Mouse (Mus musculus) midbrain, embryonic 14.5 days (tissue): ENCODE data around the gene Adgrl3. TPM values are rescaled to one million over a fixed set of nuclear protein-coding genes. Genes with fewer than 3 reads are reported as not detected.
A peak's percentile ranks its signal among the peaks of the same experiment; 100 is the strongest.
"Not testable (repeated sequence)": the region's sequence is repeated elsewhere in the genome, so short reads cannot be mapped to it uniquely, and the experiment has no call there.

ENCODE experiments used
- ATAC-seq: fragments of 200-750 bp; cut with Nextera tagmentation; 2 replicates; pipeline ENCODE4 v1.8.0; 2017; ENCODE audit warnings: moderate number of reproducible peaks, moderate library complexity; ENCODE audit not compliant: low FRiP score, low TSS enrichment
- DNase-seq: peaks from one replicate; pipeline ENCODE4 v3.0.0-alpha.2; 2015
- H3K27ac ChIP-seq: fragments of 300-500 bp; sonication (generic); replicated peaks from 2 replicates; pipeline ENCODE4 v1.5.1; 2014; ENCODE audit warnings: mild to moderate bottlenecking, low read depth, low read length, moderate library complexity
- H3K27me3 ChIP-seq: fragments of 300-500 bp; sonication (generic); 2 replicates; pipeline ENCODE4 v1.6.1; 2014; ENCODE audit warnings: low read length, control low read depth, mixed read lengths; ENCODE audit not compliant: control insufficient read depth, insufficient read depth
- H3K36me3 ChIP-seq: fragments of 300-500 bp; sonication (generic); 2 replicates; pipeline ENCODE4 v1.6.1; 2014; ENCODE audit warnings: low read length, control low read depth; ENCODE audit not compliant: control insufficient read depth, insufficient read depth
- H3K4me1 ChIP-seq: fragments of 300-500 bp; sonication (generic); 2 replicates; pipeline ENCODE4 v1.6.1; 2014; ENCODE audit warnings: mild to moderate bottlenecking, antibody characterized with exemption, low read length, control low read depth; ENCODE audit not compliant: control insufficient read depth, insufficient read depth
- H3K4me2 ChIP-seq: fragments of 300-500 bp; sonication (generic); 2 replicates; pipeline ENCODE4 v1.6.1; 2014; ENCODE audit warnings: mild to moderate bottlenecking, low read length, moderate library complexity
- H3K4me3 ChIP-seq: fragments of 300-500 bp; sonication (generic); replicated peaks from 2 replicates; pipeline ENCODE4 v1.5.1; 2014; ENCODE audit warnings: low read depth, low read length
- H3K9ac ChIP-seq: fragments of 300-500 bp; sonication (generic); replicated peaks from 2 replicates; pipeline ENCODE4 v1.6.1; 2014; ENCODE audit warnings: mild to moderate bottlenecking, low read length, moderate library complexity
- H3K9me3 ChIP-seq: fragments of 300-500 bp; sonication (generic); 2 replicates; pipeline ENCODE4 v1.6.1; 2016; ENCODE audit warnings: low read length, control low read depth, mixed read lengths; ENCODE audit not compliant: control insufficient read depth
- WGBS: fragments of 180-500 bp; shearing (Covaris S2); extraction: QIAGEN DNeasy Blood & Tissue Kit; methylation state at CpG from one replicate; pipeline ENCODE4 v1.1.7; 2014; 5-methylcytosine and 5-hydroxymethylcytosine counted together
- polyA plus RNA-seq: library from polyadenylated mRNA; unstranded; fragments of >200 nt; fragmentation: Nextera tagmentation; extraction: Ambion mirVana; gene quantifications from 2 replicates; pipeline ENCODE4 v1.2.1, GENCODE M21; 2014

Adgrl3 gene
- polyA plus RNA-seq, 1 experiment from 2014 or later = 77.5 TPM

DNA sequence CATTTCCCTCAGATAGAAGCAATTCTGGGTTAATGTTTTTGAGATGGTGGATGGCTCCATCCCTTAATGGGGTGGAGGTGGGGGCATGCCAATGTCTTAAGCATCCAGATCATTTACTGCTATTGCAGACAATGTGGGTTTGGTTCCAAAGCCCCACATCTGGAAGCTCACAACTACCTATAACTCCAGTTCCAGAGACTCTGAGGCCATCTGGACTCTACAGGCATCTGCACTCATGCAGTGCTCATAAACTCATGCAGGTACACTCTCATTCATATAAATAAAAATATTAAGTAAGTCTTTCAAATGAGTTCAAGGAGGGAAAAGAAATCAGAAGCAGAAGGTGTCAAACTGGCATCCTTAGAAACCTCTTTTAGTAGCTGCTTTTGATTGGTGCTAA, 530.3 kb downstream of the Adgrl3 start:
- H3K4me3 ChIP-seq = no peak overlapping the region
- ATAC-seq = no peak
- H3K9ac ChIP-seq = no peak overlapping the region
- no peaks in the 10 kb centered on the region for H3K36me3 ChIP-seq
- no peaks in the 10 kb centered on the region for H3K9me3 ChIP-seq
- no peak overlapping the region for H3K4me2 ChIP-seq
- H3K4me1 ChIP-seq = no peaks in the 10 kb centered on the region
- no peaks in the 10 kb centered on the region for H3K27me3 ChIP-seq
- DNase-seq = no peak
- H3K27ac ChIP-seq = no peak overlapping the region

DNA sequence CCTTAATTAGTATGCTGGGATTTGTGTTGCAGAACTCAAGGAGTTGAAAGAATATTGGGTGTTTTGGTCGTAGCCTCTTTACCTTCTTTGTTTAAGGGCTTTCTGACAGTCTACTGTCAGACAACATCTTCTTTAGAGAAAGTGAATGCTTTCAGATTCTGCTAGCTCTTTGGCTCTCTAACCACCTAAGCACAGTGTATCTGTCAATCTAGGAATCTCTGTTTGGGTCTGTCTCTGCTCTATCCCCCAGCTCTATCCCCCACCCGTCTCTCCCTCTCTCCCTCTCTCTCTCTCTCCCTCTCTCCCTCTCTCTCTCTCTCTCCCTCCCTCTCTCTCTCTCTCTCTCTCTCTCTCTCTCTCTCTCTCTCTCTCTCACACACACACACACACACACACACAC, 535.2 kb downstream of the Adgrl3 start:
- 64% methylated on average over 2 of the region's 2 CpGs for whole genome bisulfite sequencing
- not testable (repeated sequence) for H3K4me2 ChIP-seq, H3K9ac ChIP-seq, ATAC-seq, H3K27me3 ChIP-seq, H3K9me3 ChIP-seq, H3K4me3 ChIP-seq, DNase-seq, H3K27ac ChIP-seq, H3K4me1 ChIP-seq, H3K36me3 ChIP-seq

DNA sequence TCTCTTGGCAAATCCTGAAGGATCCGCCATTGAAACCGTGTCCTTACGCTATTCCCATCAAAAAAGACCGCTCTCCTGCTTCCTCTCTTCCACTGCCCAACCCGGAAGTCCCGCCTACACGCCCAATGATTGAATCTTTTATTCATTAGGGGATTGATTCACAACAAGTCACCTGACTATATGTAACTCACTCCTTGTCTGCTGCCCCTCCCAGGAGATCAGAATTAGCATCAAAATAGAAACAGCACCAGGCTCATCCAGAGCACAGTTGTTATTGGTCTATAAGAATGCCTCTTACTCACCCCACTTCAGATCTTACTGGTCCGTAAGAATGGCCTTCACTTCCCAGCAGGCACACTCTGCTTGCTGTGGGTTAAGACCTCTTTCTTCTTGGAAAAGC, 536.1 kb downstream of the Adgrl3 start:
- 71% methylated on average over 8 of the region's 8 CpGs for WGBS
- peak; percentile 66; the same call in 1 of the 2 replicates for ATAC-seq

DNA sequence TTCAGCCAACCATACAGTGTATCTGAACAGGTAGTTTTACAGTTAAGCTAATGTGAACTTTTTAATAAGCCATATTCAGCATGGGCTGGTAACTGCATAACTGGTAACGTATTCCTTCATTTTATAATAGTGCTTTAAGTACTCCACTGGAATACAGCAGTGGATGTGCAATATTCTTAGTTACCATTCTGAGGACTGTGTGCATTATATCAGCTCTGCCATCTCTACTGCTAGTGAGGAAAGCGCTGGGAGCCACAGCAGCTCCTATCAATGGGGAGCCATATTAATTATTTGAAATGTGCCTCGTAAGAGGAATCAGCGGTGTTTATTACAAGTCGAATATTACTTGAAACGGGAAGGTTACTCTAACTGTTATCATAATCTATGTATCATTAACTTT, 539.0 kb downstream of the Adgrl3 start:
- no peak for DNase-seq
- no peaks in the 10 kb centered on the region for H3K4me1 ChIP-seq
- H3K36me3 ChIP-seq = no peaks in the 10 kb centered on the region
- H3K9ac ChIP-seq = no peak overlapping the region
- H3K4me3 ChIP-seq = no peak overlapping the region
- H3K27ac ChIP-seq = no peak overlapping the region
- H3K9me3 ChIP-seq = no peaks in the 10 kb centered on the region
- ATAC-seq = no peak
- no peak overlapping the region for H3K4me2 ChIP-seq
- 91% methylated on average over 6 of the region's 6 CpGs for WGBS
- H3K27me3 ChIP-seq = no peaks in the 10 kb centered on the region

More for the DNA sequence above, 536.1 kb downstream of the Adgrl3 start:
- no peaks in the 10 kb centered on the region for H3K36me3 ChIP-seq
- DNase-seq = peak; percentile 18
- H3K27me3 ChIP-seq = no peaks in the 10 kb centered on the region
- no peak overlapping the region for H3K27ac ChIP-seq
- no peak overlapping the region for H3K4me3 ChIP-seq
- H3K4me2 ChIP-seq = no peak overlapping the region
- H3K4me1 ChIP-seq = no peaks in the 10 kb centered on the region
- H3K9me3 ChIP-seq = no peaks in the 10 kb centered on the region
- H3K9ac ChIP-seq = no peak overlapping the region

DNA sequence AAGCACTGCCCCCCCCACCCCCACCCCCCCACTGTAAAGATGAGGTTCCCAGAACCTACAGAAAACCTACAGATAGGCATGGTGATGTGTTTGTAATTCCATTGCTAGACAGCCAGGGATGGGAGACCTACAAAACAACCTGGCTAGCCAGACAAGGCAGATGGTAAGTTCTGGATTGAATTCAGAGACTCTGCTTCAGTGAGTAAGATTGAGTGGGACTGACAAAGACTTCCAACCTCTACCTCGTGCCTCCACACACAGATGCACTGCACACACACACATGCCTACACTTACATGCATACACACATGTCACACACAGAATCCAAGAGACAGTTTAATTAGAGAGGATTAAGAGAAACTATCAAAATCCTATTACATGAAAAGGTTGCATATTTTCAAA, 544.4 kb downstream of the Adgrl3 start:
- no peaks in the 10 kb centered on the region for H3K9me3 ChIP-seq
- H3K4me3 ChIP-seq = no peak overlapping the region
- H3K27ac ChIP-seq = no peak overlapping the region
- no peak overlapping the region for H3K9ac ChIP-seq
- ATAC-seq (no peak), DNase-seq (no peak)
- 71% methylated on average over 1 of the region's 1 CpGs for WGBS
- H3K27me3 ChIP-seq = no peaks in the 10 kb centered on the region
- H3K36me3 ChIP-seq = no peaks in the 10 kb centered on the region
- H3K4me1 ChIP-seq = no peaks in the 10 kb centered on the region
- H3K4me2 ChIP-seq = no peak overlapping the region

DNA sequence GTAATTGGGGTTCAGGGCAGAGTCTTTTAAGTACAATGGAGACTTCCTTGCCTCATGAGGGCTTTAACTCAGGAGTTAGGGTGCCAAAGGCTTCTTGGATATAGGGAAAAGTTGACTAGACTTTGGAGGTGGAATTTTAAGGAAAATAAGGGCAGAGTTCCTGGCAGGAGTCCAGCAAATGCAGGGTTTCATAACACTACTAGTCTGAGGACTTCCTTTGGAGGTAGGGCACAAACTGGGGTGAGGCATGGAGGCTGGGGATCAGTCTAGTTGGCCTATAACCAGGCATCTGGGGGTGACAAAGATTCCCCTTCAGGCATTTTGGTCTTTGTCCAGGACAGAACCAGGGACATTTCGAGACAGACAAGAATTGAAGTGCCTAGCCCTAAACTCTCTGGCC, 546.6 kb downstream of the Adgrl3 start:
- ATAC-seq (no peak), DNase-seq (no peak)
- no peak overlapping the region for H3K4me3 ChIP-seq
- no peaks in the 10 kb centered on the region for H3K27me3 ChIP-seq
- no peak overlapping the region for H3K27ac ChIP-seq
- H3K9ac ChIP-seq = no peak overlapping the region
- WGBS = 88% methylated on average over 1 of the region's 1 CpGs
- no peaks in the 10 kb centered on the region for H3K36me3 ChIP-seq
- no peak overlapping the region for H3K4me2 ChIP-seq
- no peaks in the 10 kb centered on the region for H3K9me3 ChIP-seq
- H3K4me1 ChIP-seq = no peaks in the 10 kb centered on the region

DNA sequence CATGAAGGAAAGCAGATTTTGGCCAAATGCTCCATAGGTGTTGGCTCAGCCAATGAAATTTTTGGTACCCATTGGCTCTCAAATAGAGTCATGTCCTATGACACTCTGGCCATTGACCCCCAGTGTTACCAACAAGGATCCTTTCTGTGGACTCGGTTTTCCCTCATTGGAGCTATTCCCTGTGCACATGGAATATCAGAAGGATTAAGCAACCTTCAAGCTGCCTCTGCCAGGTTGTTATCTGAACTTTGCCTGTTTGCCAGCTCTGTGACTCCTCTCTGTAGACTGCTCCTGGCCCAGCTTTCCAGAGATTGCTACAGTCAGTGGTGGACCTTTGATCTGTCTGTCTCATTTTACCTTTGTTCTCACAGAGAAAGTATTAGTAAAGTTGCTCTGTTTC, 548.8 kb downstream of the Adgrl3 start:
- Histone ChIP-seq H3K27me3 (no peaks in the 10 kb centered on the region), H3K4me2 (no peak overlapping the region), H3K4me3 (no peak overlapping the region), H3K9me3 (no peaks in the 10 kb centered on the region), H3K27ac (no peak overlapping the region), H3K9ac (no peak overlapping the region), H3K4me1 (no peaks in the 10 kb centered on the region), H3K36me3 (no peaks in the 10 kb centered on the region)
- ATAC-seq (no peak), DNase-seq (no peak)
- WGBS = 73% methylated on average over 1 of the region's 1 CpGs

DNA sequence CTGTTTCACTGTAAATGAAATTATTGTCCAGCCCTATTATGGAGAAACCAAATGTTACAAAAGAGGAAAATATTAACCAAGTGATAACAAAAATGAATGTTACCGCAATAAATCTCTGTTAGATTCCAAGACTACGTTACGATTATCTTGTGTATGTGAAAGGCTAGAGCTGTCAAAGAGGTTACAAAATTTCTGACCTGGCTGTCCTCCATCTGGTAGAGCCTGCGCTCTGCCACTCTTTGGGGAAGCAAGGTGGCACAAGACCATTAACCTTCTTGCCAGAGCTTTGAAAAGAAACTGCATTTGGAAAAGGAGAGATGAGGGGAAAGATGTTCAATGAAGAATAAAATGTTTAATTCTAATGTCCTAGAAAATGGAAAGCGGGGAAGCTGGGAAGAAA, 562.9 kb downstream of the Adgrl3 start:
- Histone ChIP-seq H3K4me2 (no peak overlapping the region), H3K4me3 (no peak overlapping the region), H3K27me3 (no peaks in the 10 kb centered on the region), H3K9me3 (no peaks in the 10 kb centered on the region), H3K27ac (no peak overlapping the region), H3K9ac (no peak overlapping the region), H3K4me1 (no peaks in the 10 kb centered on the region), H3K36me3 (no peaks in the 10 kb centered on the region)
- 81% methylated on average over 5 of the region's 5 CpGs for WGBS
- DNase-seq (no peak), ATAC-seq (no peak)

DNA sequence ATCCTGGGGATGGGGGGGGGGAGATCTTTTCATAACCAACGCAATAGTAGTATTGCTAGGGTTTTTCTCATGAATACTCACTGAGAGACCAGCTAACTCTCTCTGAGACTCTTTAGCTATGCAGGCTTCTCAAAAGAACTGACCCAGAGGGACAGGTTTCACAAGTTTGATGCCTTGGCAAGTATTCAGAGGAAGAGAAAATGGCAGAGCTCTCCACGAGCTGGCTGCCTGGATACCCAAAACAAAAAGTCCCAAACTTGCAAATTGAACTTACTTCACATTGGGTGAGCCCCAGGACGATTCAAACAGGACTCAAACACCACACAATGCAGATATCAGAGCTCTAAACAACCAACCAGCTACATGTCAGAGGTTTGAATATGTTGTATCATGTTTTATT, 563.5 kb downstream of the Adgrl3 start:
- ATAC-seq = no peak
- Histone ChIP-seq H3K4me2 (no peak overlapping the region), H3K27me3 (no peaks in the 10 kb centered on the region), H3K27ac (no peak overlapping the region), H3K9ac (no peak overlapping the region), H3K9me3 (no peaks in the 10 kb centered on the region), H3K4me3 (no peak overlapping the region), H3K4me1 (no peaks in the 10 kb centered on the region), H3K36me3 (no peaks in the 10 kb centered on the region)
- WGBS = 25% methylated on average over 3 of the region's 3 CpGs
- DNase-seq = no peak
